Mouse (Mus musculus) ES-E14 (cell line): ENCODE results near the gene Hnrnpc.
A peak's percentile ranks its signal among the peaks of the same experiment; 100 is the strongest.

Source experiments
- CHD2 ChIP-seq: IDR thresholded peaks from 2 replicates; pipeline ENCODE4 v1.6.1; 2014; ENCODE audit warnings: mild to moderate bottlenecking, low read depth, low read length, inconsistent platforms
- HCFC1 ChIP-seq: IDR thresholded peaks from 2 replicates; pipeline ENCODE4 v1.6.1; 2012; ENCODE audit warnings: low read length, inconsistent platforms, borderline replicate concordance; ENCODE audit not compliant: insufficient read depth
- MAFK ChIP-seq: IDR thresholded peaks from 2 replicates; pipeline ENCODE4 v1.6.1; 2014; ENCODE audit warnings: mild to moderate bottlenecking, low read depth, low read length, inconsistent platforms; ENCODE audit not compliant: insufficient read depth
- ZC3H11A ChIP-seq: IDR thresholded peaks from 2 replicates; pipeline ENCODE4 v1.6.1; 2012; ENCODE audit warnings: low read depth, mild to moderate bottlenecking, inconsistent platforms, low read length, borderline replicate concordance
- ZNF384 ChIP-seq: IDR thresholded peaks from 2 replicates; pipeline ENCODE4 v1.6.1; 2012; ENCODE audit warnings: low read depth, low read length, inconsistent platforms

GRCm38 (mm10) chr14:52044901-52045678 lies 58.7 kb downstream of the Hnrnpc start:
- TF ChIP-seq MAFK (no peak), ZNF384 (no peak), CHD2 (no peak), ZC3H11A (peak; percentile 84; the same call in 1 of the 2 replicates), HCFC1 (no peak)
